Comparison of ENCODE assay signal across 26 mouse cellular contexts in the genomic region with DNA sequence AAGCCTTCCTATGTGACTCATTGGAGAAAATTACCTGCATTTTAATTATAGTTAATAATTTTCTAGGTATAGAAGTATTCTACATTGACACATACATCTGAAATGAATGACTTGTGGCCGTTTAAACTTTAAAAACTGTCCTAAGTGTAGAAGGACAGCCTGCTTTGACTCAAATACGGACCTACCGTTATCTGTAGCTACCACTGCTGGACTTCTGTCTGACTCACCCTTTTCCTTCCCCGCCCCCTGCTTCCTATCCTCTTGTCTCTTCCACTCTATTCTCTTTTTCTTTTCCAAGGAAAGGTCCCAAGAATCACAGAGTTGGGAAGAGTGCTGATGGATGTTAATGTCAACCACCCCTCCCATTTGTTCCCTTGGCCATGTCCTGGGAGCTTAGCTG.
"Had no signal": no experiment of that assay in that cellular context is flagged by ENCODE, and none has a peak within 500 bp of the region (broad histone marks: within the 10 kb centered on the region; RNA-seq: fewer than 3 reads in every experiment).

No protein-coding gene starts in this region.

- ATAC-seq: forebrain, embryonic 13.5 days; forebrain, embryonic 14.5 days; forebrain, embryonic 15.5 days; forebrain, embryonic 16.5 days; forebrain, postnatal 0 days had no signal

- H3K4me2 ChIP-seq: embryonic facial prominence, embryonic 12.5 days; embryonic facial prominence, embryonic 13.5 days; embryonic facial prominence, embryonic 15.5 days; forebrain, embryonic 12.5 days; forebrain, embryonic 13.5 days; forebrain, embryonic 15.5 days had no signal

- H3K27me3 ChIP-seq: embryonic facial prominence, embryonic 12.5 days; embryonic facial prominence, embryonic 13.5 days; embryonic facial prominence, embryonic 15.5 days; forebrain, embryonic 12.5 days; forebrain, embryonic 13.5 days; forebrain, embryonic 15.5 days had no signal

- H3K27ac ChIP-seq: embryonic facial prominence, embryonic 10.5 days; embryonic facial prominence, embryonic 12.5 days; embryonic facial prominence, embryonic 13.5 days; embryonic facial prominence, embryonic 15.5 days; forebrain, embryonic 10.5 days; forebrain, embryonic 12.5 days; forebrain, embryonic 13.5 days; forebrain, embryonic 15.5 days; gastrocnemius, adult 2 months; heart, adult 2 months had no signal

- H3K9me3 ChIP-seq: embryonic facial prominence, embryonic 10.5 days; embryonic facial prominence, embryonic 12.5 days; embryonic facial prominence, embryonic 13.5 days; embryonic facial prominence, embryonic 15.5 days; forebrain, embryonic 10.5 days; forebrain, embryonic 12.5 days; forebrain, embryonic 13.5 days; forebrain, embryonic 15.5 days had no signal

- H3K36me3 ChIP-seq: embryonic facial prominence, embryonic 10.5 days; embryonic facial prominence, embryonic 12.5 days; embryonic facial prominence, embryonic 13.5 days; embryonic facial prominence, embryonic 15.5 days; forebrain, embryonic 10.5 days; forebrain, embryonic 12.5 days; forebrain, embryonic 15.5 days had no signal

- H3K4me1 ChIP-seq: embryonic facial prominence, embryonic 10.5 days; embryonic facial prominence, embryonic 12.5 days; embryonic facial prominence, embryonic 13.5 days; embryonic facial prominence, embryonic 15.5 days; forebrain, embryonic 10.5 days; forebrain, embryonic 12.5 days; forebrain, embryonic 13.5 days; forebrain, embryonic 15.5 days had no signal

- H3K9ac ChIP-seq: embryonic facial prominence, embryonic 12.5 days; embryonic facial prominence, embryonic 13.5 days; embryonic facial prominence, embryonic 15.5 days; forebrain, embryonic 12.5 days; forebrain, embryonic 13.5 days; forebrain, embryonic 15.5 days; forebrain, postnatal 0 days had no signal

- H3K4me3 ChIP-seq: embryonic facial prominence, embryonic 10.5 days; embryonic facial prominence, embryonic 12.5 days; embryonic facial prominence, embryonic 13.5 days; embryonic facial prominence, embryonic 15.5 days; erythroblast, embryonic 14.5 days; forebrain, embryonic 10.5 days; forebrain, embryonic 12.5 days; forebrain, embryonic 13.5 days; forebrain, embryonic 15.5 days; gastrocnemius, adult 2 months; heart, adult 2 months had no signal

- DNase-seq: cerebellum, adult 9-10 months; cerebellum, adult 9-11 months; cerebellum, postnatal 10 days; cerebellum, postnatal 14 days; cerebellum, postnatal 25 days; cerebellum, postnatal 36 days; embryo, embryonic 11 days; forebrain, postnatal 0 days; gastrocnemius, adult 2 months; gastrocnemius, postnatal 10 days; gastrocnemius, postnatal 14 days; gastrocnemius, postnatal 25 days; gastrocnemius, postnatal 36 days; heart, adult 11 months; heart, adult 2 months had no signal
